Mouse (Mus musculus) hindbrain, embryonic 14.5 days (tissue): ENCODE results near the gene Coa4. TPM values are rescaled to one million over a fixed set of nuclear protein-coding genes. Genes with fewer than 3 reads are reported as not detected.

ENCODE experiments used
- ATAC-seq: fragments of 200-750 bp; cut with Nextera tagmentation; 2 replicates; pipeline ENCODE4 v1.8.0; 2017; ENCODE audit warnings: moderate number of reproducible peaks, mild to moderate bottlenecking, moderate TSS enrichment, moderate library complexity; ENCODE audit not compliant: low FRiP score
- DNase-seq: peaks from one replicate; pipeline ENCODE4 v3.0.0-alpha.2; 2015; ENCODE audit warnings: low spot score
- H3K27ac ChIP-seq: fragments of 300-500 bp; sonication (generic); 2 replicates; pipeline ENCODE4 v1.5.1; 2014; ENCODE audit warnings: mild to moderate bottlenecking, moderate library complexity
- H3K27me3 ChIP-seq: fragments of 300-500 bp; sonication (generic); 2 replicates; pipeline ENCODE4 v1.6.1; 2014; ENCODE audit warnings: mild to moderate bottlenecking, low read length, mixed read lengths; ENCODE audit not compliant: control insufficient read depth, insufficient read depth
- H3K36me3 ChIP-seq: fragments of 300-500 bp; sonication (generic); replicated peaks from 2 replicates; pipeline ENCODE4 v1.6.1; 2014; ENCODE audit not compliant: control insufficient read depth, insufficient read depth
- H3K4me1 ChIP-seq: fragments of 300-500 bp; sonication (generic); replicated peaks from 2 replicates; pipeline ENCODE4 v1.6.1; 2014; ENCODE audit warnings: antibody characterized with exemption, low read length, mixed read lengths; ENCODE audit not compliant: control insufficient read depth, insufficient read depth
- H3K4me2 ChIP-seq: fragments of 300-500 bp; sonication (generic); replicated peaks from 2 replicates; pipeline ENCODE4 v1.6.1; 2014; ENCODE audit warnings: mild to moderate bottlenecking, moderate library complexity
- H3K4me3 ChIP-seq: fragments of 300-500 bp; sonication (generic); replicated peaks from 2 replicates; pipeline ENCODE4 v1.5.1; 2014; ENCODE audit warnings: mild to moderate bottlenecking, low read length
- H3K9ac ChIP-seq: fragments of 300-500 bp; sonication (generic); 2 replicates; pipeline ENCODE4 v1.6.1; 2014
- H3K9me3 ChIP-seq: fragments of 300-500 bp; sonication (generic); 2 replicates; pipeline ENCODE4 v1.6.1; 2016; ENCODE audit warnings: low read length; ENCODE audit not compliant: control insufficient read depth
- WGBS: fragments of 180-500 bp; shearing (Covaris S2); extraction: QIAGEN DNeasy Blood & Tissue Kit; methylation state at CpG from one replicate; pipeline ENCODE4 v1.1.7; 2014; 5-methylcytosine and 5-hydroxymethylcytosine counted together
- polyA plus RNA-seq: library from polyadenylated mRNA; unstranded; fragments of >200 nt; fragmentation: Nextera tagmentation; extraction: Ambion mirVana; gene quantifications from 2 replicates; pipeline ENCODE4 v1.2.1, GENCODE M21; 2014

The Coa4 gene
- polyA plus RNA-seq, 1 experiment from 2014 or later, result 16.9 TPM

GRCm38 (mm10) chr7:100502374-100502922 lies 34.4 kb upstream of the Coa4 start:
- WGBS, result 88% methylated on average over 7 of the region's 7 CpGs

GRCm38 (mm10) chr7:100503076-100503475 lies 33.8 kb upstream of the Coa4 start:
- Histone ChIP-seq H3K27ac (no peak overlapping the region), H3K9me3 (no peaks in the 10 kb centered on the region), H3K36me3 (no peaks in the 10 kb centered on the region), H3K4me2 (no peak overlapping the region), H3K9ac (no peak overlapping the region), H3K4me3 (no peak overlapping the region), H3K4me1 (no peaks in the 10 kb centered on the region), H3K27me3 (no peaks in the 10 kb centered on the region)
- no peak for DNase-seq
- 88% methylated on average over 5 of the region's 5 CpGs for WGBS
- ATAC-seq, result no peak

More at GRCm38 (mm10) chr7:100502374-100502922, 34.4 kb upstream of the Coa4 start:
- Histone ChIP-seq H3K4me2 (no peak overlapping the region), H3K36me3 (no peaks in the 10 kb centered on the region), H3K4me3 (no peak overlapping the region), H3K27ac (no peak overlapping the region), H3K9me3 (no peaks in the 10 kb centered on the region), H3K9ac (no peak overlapping the region), H3K27me3 (no peaks in the 10 kb centered on the region), H3K4me1 (no peaks in the 10 kb centered on the region)
- DNase-seq (no peak), ATAC-seq (no peak)

GRCm38 (mm10) chr7:100504740-100505487 lies 32.0 kb upstream of the Coa4 start:
- no peak for DNase-seq
- H3K27me3 ChIP-seq, result no peaks in the 10 kb centered on the region
- H3K9ac ChIP-seq, result no peak overlapping the region
- H3K27ac ChIP-seq, result no peak overlapping the region
- H3K4me3 ChIP-seq, result no peak overlapping the region
- WGBS, result 87% methylated on average over 13 of the region's 13 CpGs
- no peak for ATAC-seq
- H3K4me2 ChIP-seq, result no peak overlapping the region
- H3K4me1 ChIP-seq, result no peaks in the 10 kb centered on the region
- H3K36me3 ChIP-seq, result no peaks in the 10 kb centered on the region
- no peaks in the 10 kb centered on the region for H3K9me3 ChIP-seq

GRCm38 (mm10) chr7:100506494-100506893 lies 30.4 kb upstream of the Coa4 start:
- no peak for ATAC-seq
- H3K4me3 ChIP-seq, result no peak overlapping the region
- 75% methylated on average over 4 of the region's 4 CpGs for WGBS
- H3K4me2 ChIP-seq, result no peak overlapping the region
- no peak overlapping the region for H3K9ac ChIP-seq
- H3K27ac ChIP-seq, result no peak overlapping the region
- no peaks in the 10 kb centered on the region for H3K9me3 ChIP-seq
- no peaks in the 10 kb centered on the region for H3K4me1 ChIP-seq
- H3K27me3 ChIP-seq, result no peaks in the 10 kb centered on the region
- DNase-seq, result no peak
- H3K36me3 ChIP-seq, result no peaks in the 10 kb centered on the region

GRCm38 (mm10) chr7:100508670-100509069 lies 28.2 kb upstream of the Coa4 start:
- no peak for ATAC-seq
- Histone ChIP-seq H3K9me3 (no peaks in the 10 kb centered on the region), H3K9ac (no peak overlapping the region), H3K27ac (no peak overlapping the region), H3K4me3 (no peak overlapping the region), H3K4me1 (no peaks in the 10 kb centered on the region), H3K36me3 (no peaks in the 10 kb centered on the region), H3K4me2 (no peak overlapping the region), H3K27me3 (no peaks in the 10 kb centered on the region)
- WGBS, result 83% methylated on average over 3 of the region's 3 CpGs
- DNase-seq, result no peak

GRCm38 (mm10) chr7:100511602-100512001 lies 25.3 kb upstream of the Coa4 start:
- Histone ChIP-seq H3K4me3 (no peak overlapping the region), H3K27me3 (no peaks in the 10 kb centered on the region), H3K36me3 (no peaks in the 10 kb centered on the region), H3K9me3 (no peaks in the 10 kb centered on the region), H3K9ac (no peak overlapping the region), H3K4me2 (no peak overlapping the region), H3K27ac (no peak overlapping the region), H3K4me1 (no peaks in the 10 kb centered on the region)
- ATAC-seq (no peak), DNase-seq (no peak)
- 85% methylated on average over 8 of the region's 8 CpGs for WGBS

GRCm38 (mm10) chr7:100514573-100514972 lies 22.3 kb upstream of the Coa4 start, which contains the start of gene Dnajb13:
TSS of gene Dnajb13 (minus strand) at chr7:100514960.
- Histone ChIP-seq H3K27me3 (no peaks in the 10 kb centered on the region), H3K9me3 (no peaks in the 10 kb centered on the region), H3K36me3 (no peaks in the 10 kb centered on the region), H3K4me1 (no peaks in the 10 kb centered on the region), H3K4me3 (no peak within 1 kb of the TSS), H3K4me2 (peak within 1 kb of the TSS; percentile 33), H3K27ac (no peak within 1 kb of the TSS), H3K9ac (no peak within 1 kb of the TSS)
- DNase-seq (peak; percentile 52), ATAC-seq (peak; percentile 53; the same call in 1 of the 2 replicates)
- WGBS, result 53% methylated on average over 11 of the region's 11 CpGs

GRCm38 (mm10) chr7:100520204-100520603 lies 16.7 kb upstream of the Coa4 start:
- no peaks in the 10 kb centered on the region for H3K36me3 ChIP-seq
- no peaks in the 10 kb centered on the region for H3K4me1 ChIP-seq
- H3K4me2 ChIP-seq, result no peak overlapping the region
- no peak overlapping the region for H3K4me3 ChIP-seq
- H3K27ac ChIP-seq, result no peak overlapping the region
- DNase-seq, result no peak
- WGBS, result 73% methylated on average over 7 of the region's 7 CpGs
- H3K9ac ChIP-seq, result no peak overlapping the region
- no peaks in the 10 kb centered on the region for H3K27me3 ChIP-seq
- H3K9me3 ChIP-seq, result no peaks in the 10 kb centered on the region
- no peak for ATAC-seq

GRCm38 (mm10) chr7:100520663-100521285 lies 16.1 kb upstream of the Coa4 start:
- Histone ChIP-seq H3K4me1 (no peaks in the 10 kb centered on the region), H3K27ac (no peak overlapping the region), H3K9me3 (no peaks in the 10 kb centered on the region), H3K4me2 (0 out of 2 replicates have a peak overlapping the region, but pooled peaks have one; percentile 19), H3K4me3 (no peak overlapping the region), H3K36me3 (no peaks in the 10 kb centered on the region), H3K27me3 (no peaks in the 10 kb centered on the region), H3K9ac (no peak overlapping the region)
- DNase-seq, result peak; percentile 85
- 23% methylated on average over 10 of the region's 10 CpGs for WGBS
- ATAC-seq, result peak; percentile 40; the same call in 1 of the 2 replicates
